Mouse (Mus musculus) G1E (cell line): ENCODE results near the gene Il4ra. TPM values are rescaled to one million over a fixed set of nuclear protein-coding genes. Genes with fewer than 3 reads are reported as not detected.

Experiments
- ATAC-seq: 2 replicates; pipeline ENCODE4 v1.8.0; 2016; ENCODE audit warnings: mild to moderate bottlenecking; ENCODE audit not compliant: insufficient number of reproducible peaks, poor library complexity, low FRiP score, severe bottlenecking; ENCODE audit errors: extremely low read depth
- DNase-seq: peaks from one replicate; pipeline ENCODE4 v3.0.0; 2012; ENCODE audit warnings: low spot score
- H3K27me3 ChIP-seq: 2 replicates; pipeline ENCODE4 v1.6.1; 2012; ENCODE audit warnings: mild to moderate bottlenecking, low read length, inconsistent platforms; ENCODE audit not compliant: insufficient read depth
- H3K36me3 ChIP-seq: replicated peaks from 2 replicates; pipeline ENCODE3; 2012; ENCODE audit warnings: mild to moderate bottlenecking, inconsistent platforms
- H3K4me1 ChIP-seq: 2 replicates; pipeline ENCODE4 v1.6.1; 2012; ENCODE audit warnings: low read depth, low read length, inconsistent platforms, mixed read lengths; ENCODE audit not compliant: insufficient read depth
- H3K4me3 ChIP-seq: 2 replicates; pipeline ENCODE4 v1.5.1; 2012; ENCODE audit warnings: low read depth, mild to moderate bottlenecking, inconsistent platforms, low read length, moderate library complexity, mixed read lengths
- H3K9me3 ChIP-seq: replicated peaks from 2 replicates; pipeline ENCODE4 v1.6.1; 2012; ENCODE audit warnings: inconsistent platforms
- CTCF ChIP-seq: IDR thresholded peaks from 2 replicates; pipeline ENCODE4 v1.5.1; 2012; ENCODE audit warnings: low read depth, low read length, inconsistent platforms, mixed read lengths
- GATA1 ChIP-seq: IDR thresholded peaks from 2 replicates; pipeline ENCODE4 v1.6.1; 2012; ENCODE audit warnings: borderline replicate concordance, low read length, inconsistent platforms, mixed read lengths
- GATA2 ChIP-seq: IDR thresholded peaks from 2 replicates; pipeline ENCODE4 v1.6.1; 2012; ENCODE audit warnings: low read depth, low read length, inconsistent platforms, borderline replicate concordance
- POLR2AphosphoS5 ChIP-seq: IDR thresholded peaks from 2 replicates; pipeline ENCODE4 v1.6.1; 2012; ENCODE audit warnings: low read depth, low read length, inconsistent platforms; ENCODE audit not compliant: insufficient replicate concordance
- TAL1 ChIP-seq: conservative IDR thresholded peaks from 2 replicates; pipeline ENCODE4 v1.6.1; 2012; ENCODE audit warnings: low read depth, low read length, inconsistent platforms, mixed read lengths
- polyA plus RNA-seq: library from polyadenylated mRNA; stranded (reverse); fragments of >175 nt; gene quantifications from 2 replicates; pipeline ENCODE4 v1.2.3, GENCODE M21; 2012
- total RNA-seq, 2 experiments: library from RNA; stranded (forward) in 1 of 2; stranded (reverse) in 1 of 2; fragments of 200-1000 nt in 1 of 2; fragments of >200 nt in 1 of 2; fragmentation: Nextera tagmentation in 1 of 2; gene quantifications; 2 replicates each; pipeline ENCODE4 v1.2.3; 2014 to 2017

Gene Il4ra
- total and polyA plus RNA-seq, 3 experiments: 23.5 to 35.8 (median 27.8) TPM

- TF ChIP-seq POLR2AphosphoS5 (no peak), CTCF (no peak), GATA1 (no peak), GATA2 (no peak), TAL1 (no peak; the same call in 1 of the 2 replicates)
- ATAC-seq (peak; percentile 40; the same call in 1 of the 2 replicates), DNase-seq (no peak)
- H3K27me3 ChIP-seq: no peaks in the 10 kb centered on the region
- peaks cover 27% of the 10 kb centered on the region for H3K9me3 ChIP-seq
- 0 out of 2 replicates have a peak overlapping the region, but pooled peaks have one; percentile 16 for H3K4me3 ChIP-seq
- no peaks in the 10 kb centered on the region for H3K36me3 ChIP-seq
- H3K4me1 ChIP-seq: peaks cover 53% of the 10 kb centered on the region
Observed at GRCm38 (mm10) chr7:125511852-125512251, 40.1 kb upstream of the Il4ra start.

GRCm38 (mm10) chr7:125515081-125515853 is 36.7 kb upstream of the Il4ra start:
- Histone ChIP-seq H3K36me3 (no peaks in the 10 kb centered on the region), H3K27me3 (no peaks in the 10 kb centered on the region), H3K9me3 (peaks cover 26% of the 10 kb centered on the region), H3K4me1 (peaks cover 73% of the 10 kb centered on the region), H3K4me3 (no peak overlapping the region; the same call in 1 of the 2 replicates)
- TF ChIP-seq GATA2 (no peak), CTCF (no peak), POLR2AphosphoS5 (no peak), TAL1 (no peak)
- DNase-seq (no peak), ATAC-seq (no peak; the same call in 1 of the 2 replicates)

- no peak overlapping the region; the same call in 1 of the 2 replicates for H3K4me3 ChIP-seq
- no peaks in the 10 kb centered on the region for H3K27me3 ChIP-seq
- TF ChIP-seq TAL1 (peak; percentile 92), CTCF (no peak)
- DNase-seq: no peak
- peaks cover 19% of the 10 kb centered on the region for H3K9me3 ChIP-seq
- peak; percentile 84 for ATAC-seq
- peaks cover 72% of the 10 kb centered on the region for H3K4me1 ChIP-seq
- no peaks in the 10 kb centered on the region for H3K36me3 ChIP-seq
Observed at GRCm38 (mm10) chr7:125516723-125517122, 35.2 kb upstream of the Il4ra start.

- TF ChIP-seq POLR2AphosphoS5: no peak
- no peak for TF ChIP-seq CTCF
- no peak for TF ChIP-seq GATA1
- no peak for TF ChIP-seq TAL1
- no peak for TF ChIP-seq GATA2
- Histone ChIP-seq H3K4me3 (no peak overlapping the region), H3K4me1 (peaks cover 72% of the 10 kb centered on the region), H3K36me3 (no peaks in the 10 kb centered on the region), H3K9me3 (peaks cover 19% of the 10 kb centered on the region), H3K27me3 (no peaks in the 10 kb centered on the region)
- ATAC-seq (no peak), DNase-seq (no peak)
Observed at GRCm38 (mm10) chr7:125517470-125517869, 34.5 kb upstream of the Il4ra start.

DNA sequence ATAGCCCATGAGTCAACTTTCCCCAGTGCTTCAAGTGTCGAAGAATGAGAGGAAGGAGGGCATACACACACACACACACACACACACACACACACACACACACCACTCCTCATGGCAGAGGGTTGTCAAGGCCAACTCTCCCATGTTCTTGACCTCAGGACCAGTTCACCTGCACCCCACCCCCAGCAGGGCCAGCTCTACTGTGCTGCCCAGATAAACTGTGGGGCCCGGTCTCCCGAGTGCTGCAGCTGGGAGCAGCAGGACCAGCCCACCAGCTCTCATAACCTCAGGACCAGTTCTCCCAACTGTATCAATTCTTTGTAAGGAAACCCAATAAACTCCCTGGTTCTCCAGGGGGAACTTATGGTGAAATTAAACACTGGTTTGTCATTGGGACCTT is 32.2 kb upstream of the Il4ra start:
- no peak for TF ChIP-seq TAL1
- H3K9me3 ChIP-seq: peaks cover 3% of the 10 kb centered on the region
- H3K27me3 ChIP-seq: no peaks in the 10 kb centered on the region
- ATAC-seq (no peak), DNase-seq (no peak)
- peaks cover 74% of the 10 kb centered on the region for H3K4me1 ChIP-seq
- no peaks in the 10 kb centered on the region for H3K36me3 ChIP-seq
- H3K4me3 ChIP-seq: peak overlapping the region; percentile 39; the same call in 1 of the 2 replicates

GRCm38 (mm10) chr7:125523051-125523450 is 28.9 kb upstream of the Il4ra start:
- H3K4me3 ChIP-seq: peak overlapping the region; percentile 48; the same call in 1 of the 2 replicates

GRCm38 (mm10) chr7:125527186-125527585 is 24.7 kb upstream of the Il4ra start:
- TF ChIP-seq GATA2: no peak
- TF ChIP-seq TAL1: no peak
- TF ChIP-seq POLR2AphosphoS5: no peak
- TF ChIP-seq CTCF: no peak
- no peak for TF ChIP-seq GATA1
- no peak for DNase-seq
- ATAC-seq: no peak

More at GRCm38 (mm10) chr7:125523051-125523450, 28.9 kb upstream of the Il4ra start:
- Histone ChIP-seq H3K4me1 (peaks cover 68% of the 10 kb centered on the region), H3K27me3 (peaks cover 10% of the 10 kb centered on the region), H3K36me3 (no peaks in the 10 kb centered on the region), H3K9me3 (peaks cover 3% of the 10 kb centered on the region)
- ATAC-seq (peak; percentile 96), DNase-seq (peak; percentile 65)
- TF ChIP-seq GATA2 (no peak), TAL1 (peak; percentile 61)

More at GRCm38 (mm10) chr7:125527186-125527585, 24.7 kb upstream of the Il4ra start:
- Histone ChIP-seq H3K4me3 (no peak overlapping the region), H3K27me3 (peaks cover 10% of the 10 kb centered on the region), H3K4me1 (peaks cover 48% of the 10 kb centered on the region), H3K9me3 (no peaks in the 10 kb centered on the region), H3K36me3 (no peaks in the 10 kb centered on the region)
